Mouse (Mus musculus) CD4-positive helper T cell, adult 2 months (primary cell): Measurements from ENCODE around the gene Wwox.

Experiments
- DNase-seq: peaks from one replicate; pipeline ENCODE4 v3.0.0-alpha.2; 2012; ENCODE audit warnings: low read depth, missing footprints, low spot score

Gene Wwox

DNA sequence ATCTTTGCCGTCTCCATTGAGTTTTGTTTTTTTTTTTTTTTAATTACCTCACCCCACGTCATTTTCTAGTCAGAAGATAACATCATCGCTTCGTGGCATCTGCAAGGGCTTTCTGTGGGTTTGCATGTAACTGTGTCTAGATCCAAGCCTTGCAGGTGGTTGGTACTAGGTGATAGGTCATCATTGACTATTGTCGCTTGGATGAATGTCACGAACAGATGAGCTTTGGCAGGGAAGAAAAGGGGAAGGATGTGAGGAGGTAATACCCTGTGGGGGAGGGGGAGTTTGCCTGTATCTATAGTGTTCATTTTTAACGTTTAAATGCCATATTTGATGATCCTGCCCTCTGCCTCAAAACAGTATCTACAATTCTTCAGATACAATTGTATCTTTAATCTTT, 223.6 kb downstream of the Wwox start:
- DNase-seq, result no peak

DNA sequence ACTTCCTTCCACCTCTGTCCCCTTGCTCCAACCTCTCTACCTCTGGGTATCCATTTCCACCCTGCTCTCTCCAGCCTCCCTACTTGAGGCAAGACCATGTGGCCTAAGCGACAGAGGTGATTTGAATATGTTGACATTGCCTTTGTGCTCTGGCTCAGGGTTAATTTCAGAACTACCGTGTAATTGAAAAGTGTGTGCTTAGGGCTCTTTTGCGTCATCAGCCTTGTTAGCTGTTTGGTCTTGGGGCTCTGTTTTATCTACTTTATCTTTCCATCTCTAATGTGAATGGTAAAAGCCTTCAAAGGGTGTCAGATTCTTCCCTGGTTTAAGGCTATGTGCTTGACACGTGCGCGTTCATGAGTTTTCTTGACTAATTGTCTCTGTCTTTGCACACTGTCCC, 226.1 kb downstream of the Wwox start:
- DNase-seq, result no peak

DNA sequence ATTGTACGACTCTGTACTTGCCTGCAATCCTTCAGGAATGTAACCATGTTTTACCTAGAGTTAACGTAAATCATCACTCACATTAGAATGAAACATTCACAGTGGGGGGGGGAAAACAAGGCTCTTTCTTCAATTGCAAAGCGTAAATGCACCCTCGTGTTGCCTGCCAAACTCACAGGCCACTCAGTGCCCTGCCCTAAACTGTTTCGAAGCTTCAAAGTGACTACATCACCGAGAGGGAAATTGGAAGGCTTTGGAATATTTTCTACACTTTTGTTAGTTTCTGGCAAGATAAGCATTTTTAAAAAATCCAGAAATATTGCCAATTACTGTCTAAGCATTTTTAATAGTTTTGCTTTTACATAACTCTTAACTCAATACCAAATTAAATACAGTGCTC, 231.3 kb downstream of the Wwox start:
- DNase-seq, result no peak

DNA sequence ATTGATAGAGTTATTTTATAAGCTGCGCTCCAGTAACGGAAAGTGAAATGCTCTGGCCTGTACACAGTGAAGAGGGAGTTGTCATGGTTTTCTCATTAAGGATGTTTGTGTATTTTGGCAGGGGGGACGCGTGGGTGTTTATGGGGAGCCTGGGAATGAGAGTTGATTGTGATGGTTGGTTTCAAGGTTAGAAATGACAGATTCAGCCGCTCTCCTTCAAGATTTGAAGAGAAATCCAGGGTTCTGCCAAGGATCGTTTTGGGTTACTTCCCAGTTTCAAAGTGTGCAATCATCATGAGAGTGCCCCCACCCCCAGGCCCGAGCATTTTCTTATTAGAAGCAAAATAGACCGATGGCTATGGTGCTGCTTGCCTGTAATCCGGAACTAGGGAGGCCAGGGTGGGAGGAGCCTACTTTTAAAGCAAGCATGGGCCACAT, 231.8 kb downstream of the Wwox start:
- DNase-seq, result no peak

DNA sequence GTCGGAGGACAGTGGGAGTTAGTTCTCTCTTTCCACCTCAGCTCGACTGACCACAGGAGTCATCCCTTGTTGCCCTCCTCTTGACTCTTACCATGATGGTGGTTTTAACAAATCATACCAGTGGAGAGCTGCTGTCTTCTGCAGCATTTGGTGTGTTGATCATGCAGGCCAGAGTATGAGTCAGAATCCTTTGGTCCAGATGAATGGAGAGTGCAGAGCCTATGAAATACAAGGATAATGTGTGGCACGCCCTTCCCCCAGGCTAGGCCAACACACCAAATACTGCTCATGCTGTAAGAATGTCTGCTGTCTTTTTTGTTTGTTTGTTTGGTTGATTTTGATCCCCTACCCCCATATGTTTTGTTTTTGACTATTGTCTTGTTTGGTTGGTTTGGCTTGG, 234.0 kb downstream of the Wwox start:
- DNase-seq, result no peak

DNA sequence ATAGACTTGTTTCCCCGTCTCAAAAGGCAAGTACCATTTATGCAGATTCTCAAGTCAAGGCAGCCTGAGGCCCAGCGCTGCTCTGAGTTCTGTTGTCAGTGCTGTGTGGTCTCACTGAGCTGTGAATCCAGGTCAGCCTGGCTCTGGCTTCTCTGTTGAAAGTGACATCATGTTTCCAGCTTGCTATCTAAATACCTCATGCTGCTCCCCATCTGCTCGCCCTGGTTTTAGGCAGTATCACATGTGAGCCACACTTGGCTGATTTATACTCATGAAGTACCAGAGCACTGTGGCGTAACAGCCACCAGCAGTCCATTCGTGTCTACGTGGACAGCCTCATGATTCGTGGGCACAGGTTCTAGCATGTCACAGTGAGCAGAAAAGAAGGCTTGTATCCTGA, 235.7 kb downstream of the Wwox start:
- no peak for DNase-seq

DNA sequence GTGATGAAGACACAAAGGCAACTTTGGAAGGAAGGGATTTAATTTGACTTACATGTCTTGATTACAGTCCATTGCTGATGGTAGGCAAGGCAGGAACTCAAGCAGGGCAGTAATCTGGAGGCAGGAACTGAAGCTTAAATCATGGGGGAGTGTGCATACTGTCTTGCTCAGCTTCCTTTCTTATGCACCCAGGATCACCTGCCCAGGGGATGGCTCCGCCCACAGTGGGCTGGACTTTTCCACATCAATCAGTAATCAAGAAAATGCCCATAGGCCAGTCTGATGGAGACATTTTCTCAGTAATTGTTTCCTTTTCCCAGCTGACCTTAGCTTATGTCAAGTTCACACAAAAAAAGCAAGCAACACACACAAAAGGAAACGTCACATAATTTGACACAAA, 237.5 kb downstream of the Wwox start:
- no peak for DNase-seq

DNA sequence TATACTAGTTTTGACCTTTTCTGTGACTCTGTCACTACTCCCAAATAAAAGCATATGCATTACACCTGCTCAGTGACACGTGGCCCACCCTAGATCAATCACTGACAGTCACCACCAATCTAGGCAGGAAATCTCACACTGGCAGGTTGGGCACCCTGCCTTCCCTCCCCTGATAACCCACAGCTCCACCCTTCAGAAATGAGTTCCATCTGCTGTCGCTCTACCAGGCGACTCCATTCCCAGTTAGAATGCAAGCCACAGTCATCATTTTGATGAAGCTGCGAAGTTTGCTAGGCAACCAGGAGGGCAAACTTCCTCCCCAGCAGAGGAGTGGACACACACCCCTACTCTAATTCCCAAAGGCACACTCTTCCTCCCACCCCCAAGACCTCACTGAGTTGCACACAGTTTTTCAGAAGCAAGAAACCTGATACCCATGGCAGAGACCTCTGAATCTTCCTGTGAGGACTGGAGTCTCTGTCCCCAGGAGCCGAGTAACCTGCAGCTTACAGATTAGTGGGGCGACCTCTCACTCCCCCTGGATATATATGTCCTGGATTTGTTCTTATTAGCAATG, 238.2 kb downstream of the Wwox start:
- no peak for DNase-seq

DNA sequence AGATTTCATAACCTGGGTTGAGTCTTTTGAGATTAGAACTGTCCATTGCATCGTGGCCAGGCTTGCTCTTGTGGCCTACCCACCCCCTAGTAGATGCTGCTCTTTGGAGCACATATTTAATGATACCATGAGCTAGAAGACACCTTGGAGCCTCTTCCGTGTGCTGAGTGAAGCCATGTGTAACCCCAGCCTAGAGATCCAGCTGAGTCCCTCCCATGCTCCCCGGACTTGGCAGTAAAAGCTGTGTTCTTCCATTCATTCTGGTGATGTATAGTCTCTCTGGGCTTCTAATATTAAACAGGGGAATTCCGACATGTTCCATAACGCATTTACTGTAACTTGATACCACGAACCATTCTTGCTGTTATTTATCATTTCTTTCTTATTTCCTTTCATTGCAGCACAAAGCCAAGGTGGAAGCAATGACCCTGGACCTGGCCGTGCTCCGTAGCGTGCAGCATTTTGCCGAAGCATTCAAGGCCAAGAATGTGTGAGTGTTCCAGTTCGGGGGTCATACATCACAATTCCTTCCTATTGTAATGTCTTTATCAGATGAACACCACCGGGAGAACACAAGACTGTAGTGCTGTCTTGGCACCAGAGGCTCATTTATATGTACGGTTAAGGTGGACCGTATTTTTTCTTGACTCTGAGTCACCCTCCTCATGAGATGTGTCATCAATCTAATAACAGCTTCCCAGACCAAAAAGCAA, 240.1 kb downstream of the Wwox start:
- no peak for DNase-seq

DNA sequence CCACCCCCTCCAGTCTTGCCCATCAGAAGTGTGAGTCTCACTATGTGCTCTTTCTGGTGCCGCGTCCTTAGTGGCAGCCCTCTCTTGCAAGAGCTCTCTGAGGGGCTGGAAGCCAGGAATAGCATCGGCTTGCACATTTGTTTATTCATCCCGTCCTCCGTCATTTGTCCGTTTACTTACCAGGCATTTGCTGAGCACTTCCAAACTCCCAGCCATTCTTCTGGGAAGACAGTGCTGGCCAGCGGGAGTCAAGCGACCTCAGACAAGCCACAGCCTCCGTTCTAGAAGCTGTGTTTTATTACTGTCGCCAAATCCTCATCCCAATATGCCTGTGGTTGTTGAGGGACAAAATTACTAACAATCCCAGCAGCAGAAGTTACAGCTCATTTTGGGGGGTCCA, 241.7 kb downstream of the Wwox start:
- no peak for DNase-seq

DNA sequence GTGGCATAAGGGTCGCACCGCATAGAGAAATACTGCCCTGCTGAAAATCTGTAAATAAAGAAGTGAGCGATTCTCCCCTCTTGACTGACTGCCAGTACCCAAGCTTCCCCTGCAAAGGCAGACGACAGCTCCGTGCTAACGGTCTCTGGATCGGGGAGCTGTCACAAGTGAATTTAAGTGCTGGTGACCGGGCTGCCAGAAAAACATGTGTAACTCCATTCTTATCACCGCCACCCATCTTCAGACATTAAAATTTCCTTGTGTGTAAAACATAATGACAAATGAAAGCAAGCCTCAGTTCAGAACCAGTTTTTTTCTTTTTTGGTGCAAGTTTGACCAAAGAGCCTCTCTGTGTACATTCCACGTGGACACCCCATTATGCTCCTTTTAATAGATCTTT, 242.7 kb downstream of the Wwox start:
- DNase-seq, result no peak

DNA sequence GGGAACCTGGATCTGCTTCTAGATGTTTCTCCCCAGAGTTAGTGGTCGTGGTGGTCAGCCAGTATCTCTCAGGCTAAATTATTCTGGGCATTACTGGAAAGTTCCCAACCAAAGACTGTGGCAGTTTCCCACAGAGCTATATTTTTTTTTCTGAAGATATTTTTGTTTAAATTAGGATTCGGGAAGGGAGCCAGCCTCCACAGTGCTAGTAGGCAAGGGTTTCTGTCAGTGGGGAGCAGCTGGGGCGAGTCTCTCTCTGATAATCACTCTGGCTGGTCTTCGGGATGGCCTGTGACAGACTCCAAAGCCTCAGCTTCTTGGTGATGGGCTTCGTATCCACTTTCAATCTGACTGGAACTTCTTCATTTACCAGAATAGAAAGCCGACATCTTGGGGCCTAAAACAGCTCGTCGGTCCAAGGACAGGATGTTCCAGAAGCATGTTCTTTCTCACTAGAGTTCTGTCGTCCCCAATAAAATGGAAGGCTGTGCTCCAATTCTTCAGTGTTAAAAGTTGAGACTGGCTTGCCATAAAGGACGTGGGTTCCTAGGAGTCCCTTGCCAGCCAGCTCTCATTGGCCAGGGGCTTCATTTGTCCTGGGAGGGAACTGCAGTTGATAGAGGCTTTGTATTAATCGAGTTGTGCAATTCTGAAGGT, 244.7 kb downstream of the Wwox start:
- no peak for DNase-seq

DNA sequence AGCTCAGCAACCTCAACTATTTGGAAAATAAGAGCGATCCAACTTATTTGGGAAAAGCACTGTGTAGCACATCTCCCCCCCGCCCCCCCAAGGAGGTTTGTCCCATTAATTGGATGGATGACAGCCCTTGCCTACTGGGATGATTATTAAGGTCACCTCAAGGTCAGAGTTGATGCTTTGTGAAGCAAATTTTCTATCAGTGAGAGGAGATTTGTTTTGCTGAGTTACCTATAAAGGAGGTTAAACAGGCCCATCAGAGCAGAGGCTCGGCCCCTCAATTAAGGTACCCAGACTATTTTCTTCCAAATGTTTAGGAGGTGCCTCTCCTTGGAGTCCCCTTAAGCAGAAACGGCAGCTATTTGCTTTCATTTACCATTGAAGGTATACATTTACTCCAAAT, 247.0 kb downstream of the Wwox start:
- DNase-seq, result no peak

DNA sequence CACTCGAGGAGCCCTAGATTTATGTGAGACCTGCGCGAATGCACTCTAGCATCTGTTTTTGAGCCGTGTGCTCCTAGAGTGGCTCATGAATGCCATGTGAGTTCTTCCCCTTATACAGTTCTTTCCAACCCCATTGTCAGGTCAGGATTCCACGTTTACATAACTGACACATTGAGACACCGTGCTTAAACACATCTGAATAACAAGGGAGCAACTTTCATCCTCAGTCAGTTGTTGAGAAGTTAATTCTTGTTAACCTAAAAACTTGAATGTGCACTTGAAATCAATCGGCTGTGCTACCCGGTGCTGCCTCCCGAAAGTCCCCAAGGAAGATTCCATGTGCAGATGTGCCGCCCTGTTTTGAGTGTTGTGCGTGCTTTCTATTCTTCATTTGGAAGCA, 249.3 kb downstream of the Wwox start:
- DNase-seq, result no peak

DNA sequence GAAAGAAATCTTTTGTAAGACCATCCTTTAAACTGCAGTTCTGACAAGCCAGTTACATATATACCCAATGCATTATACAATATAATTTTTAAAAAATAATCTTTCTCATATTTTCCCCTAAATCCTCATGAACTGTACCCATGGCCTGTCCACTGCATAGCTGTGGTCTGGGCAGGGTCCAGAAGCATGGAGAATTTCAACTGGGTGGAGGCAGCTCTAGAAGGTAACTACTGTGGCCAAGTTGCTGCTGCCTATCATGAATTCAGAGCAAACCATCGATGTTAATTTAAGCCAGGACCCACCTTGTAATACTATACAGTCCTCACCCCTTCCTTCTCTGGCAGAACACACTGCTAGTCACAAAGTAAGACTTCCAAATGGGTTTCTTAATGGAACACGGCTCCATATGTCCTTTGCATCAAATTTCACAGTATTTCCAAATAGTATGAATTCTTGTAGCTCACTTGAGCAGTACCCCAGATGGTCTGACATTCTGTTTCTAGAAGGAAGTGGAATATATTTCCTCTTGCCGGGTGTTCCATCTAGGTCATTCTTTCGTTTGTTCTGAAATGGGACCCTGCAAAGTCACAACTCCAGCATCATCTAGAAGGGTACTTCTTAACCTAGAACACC, 255.2 kb downstream of the Wwox start:
- no peak for DNase-seq

DNA sequence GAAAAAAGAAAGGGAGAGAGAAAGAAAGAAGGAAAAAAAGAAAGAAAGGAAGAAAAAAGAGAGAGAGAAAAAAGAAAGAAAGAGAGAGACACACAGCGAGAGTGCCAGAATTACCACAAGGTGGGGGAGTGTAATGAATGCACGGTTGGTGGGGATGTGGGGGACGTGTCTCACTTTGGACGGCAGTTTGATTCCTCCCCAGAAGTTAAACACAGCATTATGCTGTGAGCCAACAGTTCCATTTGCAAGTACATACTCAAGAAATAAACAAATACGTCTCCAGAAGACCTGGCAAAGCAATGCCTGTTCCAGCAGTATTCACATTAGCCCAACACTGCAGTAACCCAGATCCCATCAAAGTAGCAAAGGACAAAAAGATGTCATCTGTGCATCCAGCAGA, 264.1 kb downstream of the Wwox start:
- no peak for DNase-seq

DNA sequence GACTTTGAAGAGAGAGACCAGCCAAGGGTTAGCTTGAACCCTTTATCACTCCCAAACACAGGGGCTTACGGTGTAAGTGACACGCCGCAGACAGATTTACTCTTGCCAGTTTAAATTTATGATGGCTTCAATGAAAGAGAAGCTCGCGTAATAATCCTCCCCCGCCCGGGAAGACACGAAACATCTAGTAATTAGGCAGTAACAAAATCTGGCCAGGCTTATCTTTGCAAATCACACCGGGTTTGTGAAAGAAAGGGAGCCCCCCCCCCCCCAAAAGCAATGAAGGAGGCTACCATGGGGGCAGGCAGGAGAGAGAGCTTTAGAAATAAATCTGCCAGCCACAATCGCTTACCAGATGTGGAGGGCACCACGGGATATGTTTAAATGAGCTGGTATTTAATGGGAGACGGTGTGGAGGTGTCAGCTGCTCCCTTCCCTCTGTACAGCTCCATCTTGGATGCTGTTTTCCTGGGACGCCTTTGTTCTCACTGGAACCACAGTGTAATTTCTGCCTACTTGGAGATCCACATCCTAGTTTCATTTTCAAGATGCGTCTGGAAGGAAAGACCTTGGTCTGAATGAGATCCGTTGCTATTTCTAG, 268.2 kb downstream of the Wwox start:
- no peak for DNase-seq

DNA sequence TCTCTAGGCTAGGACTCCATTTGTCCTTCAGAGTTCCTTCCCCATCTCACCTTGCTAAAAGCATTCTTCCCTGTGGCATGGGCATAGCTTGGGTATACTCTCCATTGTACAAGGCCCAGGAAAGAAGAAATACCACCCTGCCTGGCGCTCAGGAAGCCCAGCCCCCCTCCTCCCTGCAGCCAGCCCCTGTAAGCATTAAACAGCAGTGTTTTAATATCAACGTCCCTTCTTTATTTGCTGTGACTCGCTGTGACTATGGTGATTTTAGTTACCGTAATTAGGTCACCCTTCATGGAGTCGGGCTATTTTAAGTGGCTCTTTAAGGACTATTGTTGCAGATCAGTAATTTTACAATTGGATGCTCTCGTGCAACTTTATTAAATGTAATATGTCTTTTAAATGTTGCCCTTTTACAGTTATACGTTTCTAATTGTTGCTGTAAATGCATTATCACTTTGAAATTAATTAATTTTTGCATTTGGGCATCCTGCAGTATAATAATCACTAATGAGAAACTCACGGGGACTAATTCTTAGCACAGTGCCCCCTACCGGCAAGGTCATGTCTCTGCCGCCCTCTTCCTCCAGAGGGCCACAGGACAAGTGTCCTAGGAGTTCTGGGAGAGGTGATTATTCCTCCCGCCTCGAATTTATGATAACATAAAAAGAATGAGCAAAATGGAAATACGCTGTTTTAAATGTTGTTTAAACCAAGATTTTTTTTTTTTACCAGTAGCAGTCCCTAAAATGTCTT, 276.0 kb downstream of the Wwox start:
- DNase-seq, result no peak

DNA sequence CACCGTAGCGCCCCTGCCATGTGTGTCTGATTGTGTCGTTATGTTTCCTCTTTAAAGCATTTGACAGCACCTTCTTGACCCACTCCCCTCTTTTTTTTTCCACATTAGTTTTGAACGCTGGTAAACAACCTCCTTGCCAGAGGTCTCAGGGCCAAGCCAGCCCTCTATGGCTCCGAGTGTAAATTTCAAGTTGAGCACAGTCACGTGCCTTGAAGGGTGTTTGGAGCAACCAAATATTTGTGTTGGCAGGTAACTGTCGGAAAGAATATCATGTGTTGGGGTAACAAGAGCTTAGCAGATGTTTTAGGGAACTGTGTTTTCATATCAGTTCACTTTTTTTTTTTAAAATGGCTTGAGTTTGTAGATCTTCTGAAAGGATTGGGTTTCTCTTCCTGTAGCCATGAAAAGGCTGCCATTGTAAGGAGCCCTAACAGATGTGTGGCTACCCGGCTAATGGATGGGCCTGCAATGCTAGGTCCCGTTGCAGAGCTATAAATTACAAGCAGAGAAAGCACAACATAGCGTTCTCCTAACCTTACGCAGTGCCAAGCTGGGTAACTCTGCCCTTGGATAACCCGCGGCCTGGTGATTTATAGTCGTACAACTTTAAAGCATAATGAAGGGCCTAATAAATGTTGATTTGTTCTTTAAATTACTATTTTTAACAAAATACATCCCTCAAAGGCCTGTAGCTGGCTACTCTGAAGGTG, 277.2 kb downstream of the Wwox start:
- DNase-seq, result no peak

DNA sequence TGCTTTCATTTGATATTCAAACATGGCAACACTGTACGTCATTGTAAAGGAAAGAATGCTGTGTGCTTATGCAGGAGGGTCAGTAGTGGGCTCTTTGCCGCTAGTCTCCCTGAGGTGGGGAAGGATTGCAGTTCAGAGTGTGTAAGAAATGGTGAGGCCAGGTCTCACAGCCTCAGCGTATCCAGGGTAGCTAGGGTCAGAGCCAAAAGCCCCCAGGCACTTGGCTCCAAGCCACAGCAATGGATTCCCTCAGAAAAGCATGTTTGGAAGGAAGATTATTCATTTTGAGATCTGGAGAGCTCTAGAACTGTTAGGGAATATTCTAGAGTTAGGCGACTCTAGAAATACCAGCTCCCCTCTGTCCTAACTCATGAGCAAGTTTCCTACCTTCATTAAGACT, 279.4 kb downstream of the Wwox start:
- no peak for DNase-seq

DNA sequence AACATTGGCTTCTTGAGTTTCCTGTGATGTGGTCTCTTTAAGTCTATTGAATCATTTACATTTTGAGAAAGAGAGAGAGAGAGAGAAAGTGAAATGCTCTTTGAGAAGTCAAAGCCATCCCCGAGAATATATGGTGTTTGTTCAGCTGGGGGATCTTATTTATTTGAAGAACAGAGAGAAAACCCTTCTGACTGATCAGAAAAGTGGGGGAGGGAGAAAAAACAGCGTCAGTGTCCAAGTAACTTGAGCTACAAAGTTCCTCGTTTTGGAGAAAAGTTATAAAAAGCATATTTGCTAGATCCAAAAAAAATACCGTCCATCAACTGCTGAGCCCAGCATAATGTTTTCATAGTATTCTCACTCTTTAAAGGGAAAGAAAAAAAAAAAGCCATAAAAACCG, 283.2 kb downstream of the Wwox start:
- no peak for DNase-seq
